Mouse (Mus musculus) T-cell, adult 66 days (primary cell): Measurements from ENCODE around the gene Wnt11. TPM values are rescaled to one million over a fixed set of nuclear protein-coding genes. Genes with fewer than 3 reads are reported as not detected.

ENCODE experiments used
- total RNA-seq, 2 experiments: library from RNA; stranded (reverse); gene quantifications; 3 replicates in 1 of 2; 4 replicates in 1 of 2; pipeline ENCODE4 v1.2.4; 2023

Wnt11 gene
- not detected for total RNA-seq

GRCm38 (mm10) chr7:98834711-98835321, at the start of gene Wnt11:
Gene Wnt11, plus strand, starts transcription at chr7:98835112.

Other genes starting within 250 kb of the Wnt11 start
- 100 to 1,000 TPM in 1 of 2 experiments, 10 to 100 TPM in 1; 95.3 to 101 TPM for gene Emsy, start 178.3 kb upstream of the Wnt11 start, total RNA-seq
- 10 to 100 TPM; 55.1 to 57.0 TPM for gene Thap12, start 132.0 kb upstream of the Wnt11 start, total RNA-seq